Mouse (Mus musculus) kidney, embryonic 16.5 days (tissue): ENCODE measurements at regions not wholly inside any gene's neighbourhood (a gene's known extent, or its start where the extent isn't known, plus 50 kb on each side); places are given as distances from the start of the nearest gene placed in this dataset.
A peak's percentile ranks its signal among the peaks of the same experiment; 100 is the strongest.

Source experiments
- ATAC-seq: fragments of 200-750 bp; cut with Nextera tagmentation; 2 replicates; pipeline ENCODE4 v1.8.0; 2017; ENCODE audit warnings: moderate TSS enrichment; ENCODE audit not compliant: low FRiP score, low TSS enrichment
- H3K27ac ChIP-seq: fragments of 300-500 bp; sonication (generic); 2 replicates; pipeline ENCODE4 v1.5.1; 2014; ENCODE audit warnings: low read length
- H3K27me3 ChIP-seq: fragments of 300-500 bp; sonication (generic); 2 replicates; pipeline ENCODE4 v1.6.1; 2014; ENCODE audit warnings: low read length, control low read depth, mixed read lengths; ENCODE audit not compliant: insufficient read depth
- H3K36me3 ChIP-seq: fragments of 300-500 bp; sonication (generic); 2 replicates; pipeline ENCODE4 v1.6.1; 2014; ENCODE audit warnings: low read length, control low read depth, mixed read lengths; ENCODE audit not compliant: insufficient read depth
- H3K4me1 ChIP-seq: fragments of 300-500 bp; sonication (generic); 2 replicates; pipeline ENCODE4 v1.6.1; 2014; ENCODE audit warnings: low read length, control low read depth, mixed read lengths; ENCODE audit not compliant: insufficient read depth
- H3K4me2 ChIP-seq: fragments of 300-500 bp; sonication (generic); replicated peaks from 2 replicates; pipeline ENCODE4 v1.6.1; 2014; ENCODE audit warnings: low read depth, low read length
- H3K4me3 ChIP-seq: fragments of 300-500 bp; sonication (generic); 2 replicates; pipeline ENCODE4 v1.5.1; 2014; ENCODE audit warnings: mild to moderate bottlenecking, low read length
- H3K9ac ChIP-seq: fragments of 300-500 bp; sonication (generic); replicated peaks from 2 replicates; pipeline ENCODE4 v1.6.1; 2014; ENCODE audit warnings: low read length
- H3K9me3 ChIP-seq: fragments of 300-500 bp; sonication (generic); 2 replicates; pipeline ENCODE4 v1.6.1; 2016; ENCODE audit warnings: low read length, control low read depth
- WGBS: fragments of 180-500 bp; shearing (Covaris S2); extraction: QIAGEN DNeasy Blood & Tissue Kit; methylation state at CpG from one replicate; pipeline ENCODE4 v1.1.7; 2014; 5-methylcytosine and 5-hydroxymethylcytosine counted together

GRCm38 (mm10) chr13:97390449-97390930 is 149.6 kb downstream of the Enc1 start:
- Histone ChIP-seq H3K9ac (0 out of 2 replicates have a peak overlapping the region, but pooled peaks have one; percentile 26), H3K36me3 (no peaks in the 10 kb centered on the region), H3K9me3 (no peaks in the 10 kb centered on the region), H3K4me1 (peaks cover 12% of the 10 kb centered on the region), H3K27me3 (no peaks in the 10 kb centered on the region), H3K27ac (no peak overlapping the region), H3K4me2 (peak overlapping the region; percentile 43), H3K4me3 (no peak overlapping the region)
- peak; percentile 28; the same call in 1 of the 2 replicates for ATAC-seq
- WGBS, result 14% methylated on average over 11 of the region's 11 CpGs

DNA sequence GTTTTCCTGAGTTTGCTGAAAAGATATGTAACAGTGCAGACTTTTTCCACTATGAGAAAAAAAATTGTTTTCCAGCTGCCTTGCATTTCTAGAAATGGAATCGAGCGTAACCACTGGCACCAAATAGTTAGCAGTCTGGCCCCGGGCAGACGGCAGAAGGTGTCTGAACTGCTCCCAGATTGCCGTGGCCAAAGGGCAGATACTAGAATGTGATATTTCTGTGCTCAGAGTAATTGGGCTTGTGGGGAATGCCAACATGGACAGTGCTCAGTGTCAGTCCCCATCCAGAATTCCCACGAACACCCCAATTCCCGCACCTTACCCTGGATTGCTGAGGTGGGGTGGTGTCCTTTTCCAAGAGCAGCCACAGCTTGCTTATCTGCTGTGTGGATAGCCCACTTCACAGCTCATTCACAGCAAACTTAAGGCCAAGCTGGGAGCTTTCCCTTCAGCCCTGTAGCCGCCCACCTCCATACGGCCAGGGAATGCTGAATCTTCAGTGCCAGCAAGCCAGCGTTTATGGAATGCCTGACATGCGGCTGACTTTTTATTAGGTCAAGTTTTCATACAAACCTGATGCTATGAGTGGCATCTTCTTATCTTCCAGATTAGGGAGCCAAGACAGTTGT is 148.1 kb downstream of the Enc1 start:
- no peak overlapping the region for H3K4me3 ChIP-seq
- WGBS, result 67% methylated on average over 11 of the region's 11 CpGs
- no peaks in the 10 kb centered on the region for H3K27me3 ChIP-seq
- H3K9ac ChIP-seq, result no peak overlapping the region
- H3K27ac ChIP-seq, result no peak overlapping the region
- H3K4me2 ChIP-seq, result no peak overlapping the region
- ATAC-seq, result no peak
- H3K36me3 ChIP-seq, result no peaks in the 10 kb centered on the region
- H3K9me3 ChIP-seq, result no peaks in the 10 kb centered on the region
- H3K4me1 ChIP-seq, result peaks cover 12% of the 10 kb centered on the region

DNA sequence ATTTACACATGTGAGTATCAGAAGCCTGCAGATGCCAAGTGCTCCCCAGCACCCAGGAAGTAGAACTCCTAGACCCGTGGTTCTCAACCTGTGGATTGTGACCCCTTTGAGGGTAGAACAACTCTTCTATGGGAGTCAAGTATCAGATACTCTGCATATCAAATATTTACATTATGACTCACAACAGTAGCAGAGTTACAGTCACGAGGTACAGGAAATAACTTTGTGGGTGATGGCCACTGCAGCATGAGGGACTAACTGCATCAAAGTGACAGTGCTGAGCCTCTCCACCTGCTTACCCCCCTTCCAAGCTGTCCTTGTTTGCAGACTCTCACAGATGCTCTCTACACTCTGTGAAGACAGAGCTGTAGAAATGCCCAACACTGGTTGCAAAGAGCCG is 145.6 kb downstream of the Enc1 start:
- peaks cover 12% of the 10 kb centered on the region for H3K4me1 ChIP-seq
- WGBS, result 35% methylated on average over 3 of the region's 3 CpGs
- no peak overlapping the region for H3K4me3 ChIP-seq
- H3K27ac ChIP-seq, result no peak overlapping the region
- no peaks in the 10 kb centered on the region for H3K27me3 ChIP-seq
- no peak overlapping the region for H3K9ac ChIP-seq
- no peaks in the 10 kb centered on the region for H3K36me3 ChIP-seq
- no peaks in the 10 kb centered on the region for H3K9me3 ChIP-seq
- H3K4me2 ChIP-seq, result no peak overlapping the region
- no peak for ATAC-seq

DNA sequence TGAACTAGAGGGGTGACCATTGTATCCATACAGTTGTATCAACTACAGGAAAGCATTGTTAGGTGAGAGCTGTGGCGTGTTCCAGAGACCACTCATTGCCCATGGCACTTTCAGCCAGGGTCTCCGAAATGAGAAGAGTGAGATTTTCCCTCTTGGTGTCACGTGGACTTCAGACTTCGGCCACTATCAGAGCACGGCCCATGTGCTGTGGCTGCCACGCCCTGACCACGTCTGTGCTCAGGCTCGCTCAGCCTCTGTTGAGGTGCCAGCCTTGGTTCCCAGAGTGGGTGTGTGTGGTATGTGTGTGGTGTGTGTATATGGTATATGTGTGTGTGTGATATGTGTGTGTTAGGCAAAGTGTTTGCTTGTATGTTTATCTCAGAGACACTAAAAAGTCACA is 144.6 kb downstream of the Enc1 start:
- no peak overlapping the region for H3K27ac ChIP-seq
- no peak overlapping the region for H3K4me2 ChIP-seq
- H3K4me3 ChIP-seq, result no peak overlapping the region
- H3K9me3 ChIP-seq, result no peaks in the 10 kb centered on the region
- WGBS, result 94% methylated on average over 8 of the region's 8 CpGs
- no peak overlapping the region for H3K9ac ChIP-seq
- H3K36me3 ChIP-seq, result no peaks in the 10 kb centered on the region
- no peak for ATAC-seq
- H3K27me3 ChIP-seq, result no peaks in the 10 kb centered on the region
- H3K4me1 ChIP-seq, result peaks cover 9% of the 10 kb centered on the region

GRCm38 (mm10) chr13:97384091-97384777 is 143.3 kb downstream of the Enc1 start:
- H3K4me2 ChIP-seq, result no peak overlapping the region
- H3K36me3 ChIP-seq, result no peaks in the 10 kb centered on the region
- H3K4me3 ChIP-seq, result no peak overlapping the region
- H3K27ac ChIP-seq, result no peak overlapping the region
- ATAC-seq, result no peak
- 54% methylated on average over 16 of the region's 16 CpGs for WGBS
- H3K9ac ChIP-seq, result no peak overlapping the region
- no peaks in the 10 kb centered on the region for H3K9me3 ChIP-seq
- no peaks in the 10 kb centered on the region for H3K27me3 ChIP-seq
- peaks cover 7% of the 10 kb centered on the region for H3K4me1 ChIP-seq

DNA sequence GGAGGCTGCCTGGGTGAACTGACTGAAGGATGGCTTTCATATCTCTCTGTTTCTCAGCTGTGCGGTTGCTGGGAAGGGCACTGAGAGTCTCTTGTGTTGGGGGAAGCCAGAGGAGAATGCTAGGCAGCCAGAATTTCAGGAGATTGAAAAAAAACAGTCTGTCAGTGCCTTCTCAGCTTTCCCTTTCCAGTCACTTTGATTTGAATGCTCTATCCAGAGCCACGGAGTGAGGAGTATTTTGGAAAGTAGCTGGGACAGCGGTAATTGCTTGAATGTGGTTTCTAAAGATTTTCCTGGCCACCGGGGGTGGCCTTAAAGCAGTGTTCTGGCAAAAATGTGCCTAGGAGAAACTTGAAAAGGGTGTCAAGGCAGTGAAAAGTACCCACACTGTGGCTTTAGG is 142.4 kb downstream of the Enc1 start:
- no peaks in the 10 kb centered on the region for H3K27me3 ChIP-seq
- no peak overlapping the region for H3K27ac ChIP-seq
- 60% methylated on average over 4 of the region's 4 CpGs for WGBS
- no peak for ATAC-seq
- no peaks in the 10 kb centered on the region for H3K36me3 ChIP-seq
- H3K4me2 ChIP-seq, result no peak overlapping the region
- no peak overlapping the region for H3K4me3 ChIP-seq
- H3K9ac ChIP-seq, result no peak overlapping the region
- peaks cover 7% of the 10 kb centered on the region for H3K4me1 ChIP-seq
- no peaks in the 10 kb centered on the region for H3K9me3 ChIP-seq

- no peak overlapping the region for H3K4me3 ChIP-seq
- peaks cover 7% of the 10 kb centered on the region for H3K4me1 ChIP-seq
- no peak overlapping the region for H3K27ac ChIP-seq
- no peak overlapping the region for H3K4me2 ChIP-seq
- H3K9ac ChIP-seq, result no peak overlapping the region
- no peak for ATAC-seq
- H3K36me3 ChIP-seq, result no peaks in the 10 kb centered on the region
- WGBS, result 53% methylated on average over 11 of the region's 11 CpGs
- no peaks in the 10 kb centered on the region for H3K9me3 ChIP-seq
- no peaks in the 10 kb centered on the region for H3K27me3 ChIP-seq
These were observed 139.5 kb downstream of the Enc1 start for GRCm38 (mm10) chr13:97380366-97380765.

DNA sequence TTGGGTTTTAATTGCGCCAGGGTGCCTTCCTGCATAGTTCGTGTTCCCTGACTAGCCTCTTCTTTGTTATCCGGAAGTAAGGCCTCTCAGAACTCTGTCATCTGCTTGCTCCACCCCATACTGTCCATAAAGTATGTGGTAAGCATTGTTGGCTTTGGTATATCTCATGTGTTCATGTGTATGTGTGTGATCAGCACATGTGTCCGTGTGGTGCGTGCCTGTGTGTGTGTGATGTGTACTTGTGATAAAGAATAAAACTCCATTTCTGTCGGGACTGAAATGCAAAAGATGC is 135.3 kb downstream of the Enc1 start:
- no peak for ATAC-seq
- WGBS, result 68% methylated on average over 6 of the region's 6 CpGs
- H3K4me1 ChIP-seq, result peaks cover 14% of the 10 kb centered on the region
- no peak overlapping the region for H3K27ac ChIP-seq
- no peaks in the 10 kb centered on the region for H3K36me3 ChIP-seq
- H3K9me3 ChIP-seq, result no peaks in the 10 kb centered on the region
- no peaks in the 10 kb centered on the region for H3K27me3 ChIP-seq
- H3K4me3 ChIP-seq, result no peak overlapping the region
- no peak overlapping the region for H3K9ac ChIP-seq
- no peak overlapping the region for H3K4me2 ChIP-seq

DNA sequence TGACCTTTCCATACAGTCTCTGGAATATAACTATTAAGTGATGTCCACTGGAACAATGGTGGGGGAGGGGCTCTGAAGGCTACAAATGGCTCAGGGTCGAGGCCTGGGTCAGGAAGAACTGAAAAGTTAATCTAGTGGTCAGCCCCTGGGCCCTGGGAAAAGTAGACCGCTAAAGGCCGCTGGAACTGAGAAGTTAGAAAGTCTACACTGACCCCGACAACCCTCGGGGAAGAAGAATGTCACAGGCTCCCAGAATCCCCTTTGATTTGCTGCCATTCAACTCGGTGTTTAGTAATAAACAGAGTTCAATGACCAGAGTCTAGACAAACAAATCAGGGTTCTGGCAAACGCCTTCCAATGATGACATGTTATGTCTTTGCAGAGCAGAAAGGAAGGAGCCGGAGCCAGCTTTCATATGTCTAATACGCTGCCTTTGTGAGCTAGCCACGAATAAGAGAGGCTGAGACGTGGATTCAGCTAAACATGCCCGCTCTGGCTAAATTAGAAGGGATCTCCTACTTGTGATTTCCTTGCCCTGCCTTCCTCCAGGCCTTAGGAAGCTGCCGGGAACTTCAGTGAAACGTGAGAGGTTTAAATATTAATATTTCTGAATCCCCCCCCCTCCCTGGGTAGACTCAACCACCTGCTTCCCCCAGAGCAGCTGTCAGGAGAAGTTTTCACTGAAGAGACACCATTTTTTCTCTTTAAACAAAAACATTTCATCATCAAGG is 134.8 kb downstream of the Enc1 start:
- peaks cover 14% of the 10 kb centered on the region for H3K4me1 ChIP-seq
- 52% methylated on average over 14 of the region's 14 CpGs for WGBS
- no peaks in the 10 kb centered on the region for H3K36me3 ChIP-seq
- no peak overlapping the region for H3K27ac ChIP-seq
- H3K9ac ChIP-seq, result no peak overlapping the region
- H3K4me2 ChIP-seq, result no peak overlapping the region
- no peaks in the 10 kb centered on the region for H3K27me3 ChIP-seq
- no peaks in the 10 kb centered on the region for H3K9me3 ChIP-seq
- no peak overlapping the region for H3K4me3 ChIP-seq
- ATAC-seq, result no peak

DNA sequence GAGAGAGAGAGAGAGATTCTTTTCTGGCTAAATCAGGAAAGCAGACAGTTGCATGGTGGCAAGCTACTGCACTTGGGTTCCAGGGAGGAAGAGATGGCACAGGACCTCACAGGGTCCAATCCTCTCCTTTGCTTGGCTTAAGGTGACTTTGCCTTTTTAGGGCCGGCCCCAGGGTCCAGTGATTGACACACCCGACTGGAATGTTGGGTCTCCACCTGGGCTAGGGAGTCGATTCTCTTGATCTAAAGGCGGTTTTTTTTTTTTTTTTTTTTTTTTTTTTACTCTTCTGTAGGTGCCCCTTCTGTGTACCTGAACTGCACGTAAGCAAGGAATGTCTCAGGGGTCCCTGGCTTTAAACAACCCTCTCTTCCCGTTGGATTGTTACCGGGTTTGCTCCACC is 131.4 kb downstream of the Enc1 start:
- no peaks in the 10 kb centered on the region for H3K36me3 ChIP-seq
- H3K9me3 ChIP-seq, result no peaks in the 10 kb centered on the region
- ATAC-seq, result no peak
- peak overlapping the region; percentile 66 for H3K27ac ChIP-seq
- no peak overlapping the region for H3K9ac ChIP-seq
- WGBS, result 33% methylated on average over 7 of the region's 7 CpGs
- H3K4me2 ChIP-seq, result no peak overlapping the region
- H3K4me1 ChIP-seq, result peaks cover 14% of the 10 kb centered on the region
- no peak overlapping the region for H3K4me3 ChIP-seq
- no peaks in the 10 kb centered on the region for H3K27me3 ChIP-seq
